Mouse (Mus musculus) thymus, adult 2 months (tissue): ENCODE results near the gene Sat1. TPM values are rescaled to one million over a fixed set of nuclear protein-coding genes. Genes with fewer than 3 reads are reported as not detected.

Source experiments
- DNase-seq: peaks from one replicate; pipeline ENCODE4 v3.0.0; 2021
- H3K27ac ChIP-seq: fragments of 200-500 bp; 2 replicates; pipeline ENCODE4 v1.5.1; 2012; ENCODE audit warnings: low read length, control low read depth; ENCODE audit not compliant: control insufficient read depth, insufficient read depth
- H3K27me3 ChIP-seq: fragments of 200-500 bp; 2 replicates; pipeline ENCODE4 v1.6.1; 2012; ENCODE audit warnings: mild to moderate bottlenecking, low read length, moderate library complexity, mixed read lengths; ENCODE audit not compliant: control insufficient read depth, insufficient read depth
- H3K36me3 ChIP-seq: fragments of 200-500 bp; 2 replicates; pipeline ENCODE4 v1.6.1; 2012; ENCODE audit warnings: mild to moderate bottlenecking, low read length, moderate library complexity; ENCODE audit not compliant: control insufficient read depth, insufficient read depth
- H3K4me1 ChIP-seq: fragments of 200-500 bp; replicated peaks from 2 replicates; pipeline ENCODE4 v1.6.1; 2012; ENCODE audit warnings: low read length; ENCODE audit not compliant: control insufficient read depth, insufficient read depth
- H3K4me3 ChIP-seq: fragments of 200-500 bp; 2 replicates; pipeline ENCODE4 v1.5.1; 2012; ENCODE audit warnings: mild to moderate bottlenecking, low read length, control low read depth, moderate library complexity; ENCODE audit not compliant: control insufficient read depth, insufficient read depth
- CTCF ChIP-seq: fragments of 200-500 bp; IDR thresholded peaks from 2 replicates; pipeline ENCODE4 v1.5.1; 2012; ENCODE audit warnings: mild to moderate bottlenecking, control low read depth, low read length, moderate library complexity, borderline replicate concordance; ENCODE audit not compliant: control insufficient read depth, poor library complexity, insufficient read depth; ENCODE audit errors: extremely low read depth
- POLR2A ChIP-seq: fragments of 200-500 bp; IDR thresholded peaks from 2 replicates; pipeline ENCODE4 v1.6.1; 2012; ENCODE audit warnings: mild to moderate bottlenecking, low read length, control low read depth, moderate library complexity; ENCODE audit not compliant: control insufficient read depth, poor library complexity, insufficient read depth; ENCODE audit errors: extremely low read depth
- WGBS: fragments of 180-500 bp; shearing (Covaris S2); methylation state at CpG from one replicate; pipeline ENCODE4 v1.1.7; 2018; 5-methylcytosine and 5-hydroxymethylcytosine counted together
- polyA plus RNA-seq: library from polyadenylated mRNA; depleted of rRNA; stranded (reverse); fragments of >200 nt; gene quantifications from 2 replicates; pipeline ENCODE4 v1.2.3, GENCODE M21; 2012; rRNA removed

Gene Sat1
- polyA plus RNA-seq, 1 experiment: 41.7 TPM

DNA sequence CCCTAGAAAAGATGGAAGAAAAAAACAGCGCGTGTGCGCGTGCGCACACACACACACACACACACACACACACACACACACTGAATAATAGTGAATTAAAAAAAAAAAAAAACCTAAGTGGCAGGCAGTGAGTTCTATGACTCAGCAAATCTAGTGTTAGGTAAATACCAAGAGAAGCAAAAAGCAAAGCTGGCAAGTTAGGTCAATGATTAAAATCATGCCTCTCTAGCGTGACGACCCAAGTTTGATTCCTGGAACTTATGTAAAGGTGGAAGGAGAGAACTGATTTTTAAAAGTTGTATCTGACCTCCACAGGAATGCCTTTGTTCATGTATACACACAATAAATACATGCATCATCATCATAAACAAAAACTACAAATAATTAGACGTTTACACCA lies 46.4 kb downstream of the Sat1 start:
- Histone ChIP-seq H3K36me3 (no peaks in the 10 kb centered on the region), H3K27me3 (no peaks in the 10 kb centered on the region), H3K4me3 (no peak overlapping the region), H3K27ac (no peak overlapping the region), H3K4me1 (no peaks in the 10 kb centered on the region)
- 98% methylated on average over 8 of the region's 8 CpGs for WGBS
- no peak for DNase-seq
- no peak for TF ChIP-seq CTCF
- no peak for TF ChIP-seq POLR2A

DNA sequence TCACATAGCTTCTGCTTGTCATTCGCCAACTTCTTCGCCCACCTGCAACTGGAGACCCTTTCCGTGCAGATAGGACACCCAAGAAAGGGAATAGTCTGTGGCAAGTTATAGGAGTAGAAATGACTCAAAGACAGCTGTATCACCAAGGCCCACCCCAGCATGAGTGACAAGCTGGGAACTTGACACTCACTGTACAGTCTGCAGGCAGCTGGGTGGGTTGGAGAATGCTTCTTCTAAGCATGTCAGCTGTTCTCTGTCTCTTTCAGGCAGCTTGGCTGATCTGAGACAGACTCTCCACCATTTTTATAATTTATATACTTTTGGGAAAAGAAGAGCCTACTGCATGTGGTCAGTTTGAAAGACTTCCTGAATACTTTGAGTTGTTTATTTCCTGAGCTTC lies 48.6 kb downstream of the Sat1 start:
- H3K4me3 ChIP-seq: no peak overlapping the region
- no peak for DNase-seq
- H3K27me3 ChIP-seq: no peaks in the 10 kb centered on the region
- H3K36me3 ChIP-seq: no peaks in the 10 kb centered on the region
- TF ChIP-seq POLR2A: no peak
- no peaks in the 10 kb centered on the region for H3K4me1 ChIP-seq
- H3K27ac ChIP-seq: no peak overlapping the region
- 98% methylated on average over 3 of the region's 3 CpGs for WGBS

- no peak overlapping the region for H3K27ac ChIP-seq
- no peak overlapping the region for H3K4me3 ChIP-seq
- WGBS: 83% methylated on average over 2 of the region's 2 CpGs
- no peaks in the 10 kb centered on the region for H3K36me3 ChIP-seq
- H3K27me3 ChIP-seq: no peaks in the 10 kb centered on the region
- no peaks in the 10 kb centered on the region for H3K4me1 ChIP-seq
- TF ChIP-seq CTCF: no peak
- TF ChIP-seq POLR2A: no peak
- DNase-seq: no peak
These were observed 49.9 kb downstream of the Sat1 start for GRCm38 (mm10) chrX:155166313-155166712.

- 31% methylated on average over 1 of the region's 1 CpGs for whole genome bisulfite sequencing
- Histone ChIP-seq H3K27ac (no peak overlapping the region), H3K4me1 (no peaks in the 10 kb centered on the region), H3K36me3 (no peaks in the 10 kb centered on the region), H3K27me3 (no peaks in the 10 kb centered on the region), H3K4me3 (no peak overlapping the region)
- no peak for TF ChIP-seq POLR2A
- no peak for TF ChIP-seq CTCF
- DNase-seq: no peak
These were observed 52.7 kb downstream of the Sat1 start for GRCm38 (mm10) chrX:155163553-155163952.

Other genes starting within 250 kb of the Sat1 start
- 0.05 TPM in 1 of 2 replicates, not detected in the other for gene Magea8, start 220.6 kb downstream of the Sat1 start, polyA plus RNA-seq
- gene Magea5, start 153.3 kb downstream of the Sat1 start, polyA plus RNA-seq: not detected in 2 replicates
- not detected in 2 replicates for gene Magea1, start 126.7 kb downstream of the Sat1 start, polyA plus RNA-seq
- not detected in 2 replicates for gene Magea2, start 122.8 kb downstream of the Sat1 start, polyA plus RNA-seq
- gene Cldn34b2, start 88.0 kb downstream of the Sat1 start, polyA plus RNA-seq: 0.11 TPM in 1 of 2 replicates, not detected in the other
- gene Acot9, start 46.0 kb upstream of the Sat1 start, polyA plus RNA-seq: 12.7 and 17.8 TPM in 2 replicates
- gene Prdx4, start 124.3 kb upstream of the Sat1 start, polyA plus RNA-seq: 33.9 and 35.1 TPM in 2 replicates